Mouse (Mus musculus) lung, adult 2 months (tissue): ENCODE data around the gene Rps6kb1.

Experiments
- CTCF ChIP-seq: fragments of 200-500 bp; IDR thresholded peaks from 2 replicates; pipeline ENCODE4 v1.5.1; 2011; ENCODE audit warnings: mild to moderate bottlenecking, low read length, control low read depth; ENCODE audit not compliant: insufficient read depth
- POLR2A ChIP-seq: fragments of 200-500 bp; IDR thresholded peaks from 2 replicates; pipeline ENCODE4 v1.6.1; 2011; ENCODE audit warnings: low read depth, mild to moderate bottlenecking, control low read depth, low read length, borderline replicate concordance; ENCODE audit errors: extremely low read depth

- TF ChIP-seq CTCF = no peak
- TF ChIP-seq POLR2A = no peak
Measured at GRCm38 (mm10) chr11:86592993-86593392, 48.4 kb upstream of the Rps6kb1 start.
